Mouse (Mus musculus) kidney, adult 9 months (tissue): Measurements from ENCODE around the gene Fzd2.
"Not testable (repeated sequence)": the region's sequence is repeated elsewhere in the genome, so short reads cannot be mapped to it uniquely, and the experiment has no call there.

ENCODE experiments used
- DNase-seq: peaks from one replicate; pipeline ENCODE4 v3.0.0; 2022

The Fzd2 gene

DNA sequence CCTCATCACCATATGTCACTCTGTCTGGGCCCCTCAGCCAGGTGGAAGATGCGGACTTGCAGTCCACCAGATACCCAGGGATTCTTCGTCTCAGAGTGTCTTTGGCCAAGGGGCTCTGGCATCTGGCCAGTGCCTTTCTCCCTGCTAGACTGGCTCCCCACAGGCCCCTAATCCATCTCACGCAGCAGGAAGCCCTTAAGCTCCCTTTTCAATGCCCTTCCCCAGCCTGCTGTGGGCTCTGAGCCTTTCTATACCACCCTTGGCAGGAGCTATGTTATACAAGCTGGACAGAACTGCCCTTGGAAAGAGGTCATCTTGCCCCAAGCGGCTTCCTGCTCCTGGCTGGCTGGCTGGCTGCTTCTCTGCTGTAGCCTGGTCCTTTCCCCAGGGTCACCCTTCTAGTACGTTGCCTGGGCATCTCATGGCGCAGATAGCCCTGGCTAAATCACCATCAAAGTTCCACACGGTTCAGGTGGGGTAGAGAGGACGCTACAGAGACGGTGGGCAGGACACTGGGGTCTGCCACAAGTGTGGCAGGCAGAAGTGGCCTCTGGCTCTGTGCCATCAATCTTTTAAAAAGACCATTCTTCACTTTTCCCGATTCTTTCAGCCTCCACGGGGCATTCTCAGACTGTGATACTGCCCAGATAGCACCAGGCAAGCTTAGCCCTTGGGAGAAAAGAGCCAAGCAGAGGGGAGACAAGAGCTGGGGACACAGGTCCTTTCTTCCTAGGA is 22.7 kb upstream of the Fzd2 start:
- no peak for DNase-seq

DNA sequence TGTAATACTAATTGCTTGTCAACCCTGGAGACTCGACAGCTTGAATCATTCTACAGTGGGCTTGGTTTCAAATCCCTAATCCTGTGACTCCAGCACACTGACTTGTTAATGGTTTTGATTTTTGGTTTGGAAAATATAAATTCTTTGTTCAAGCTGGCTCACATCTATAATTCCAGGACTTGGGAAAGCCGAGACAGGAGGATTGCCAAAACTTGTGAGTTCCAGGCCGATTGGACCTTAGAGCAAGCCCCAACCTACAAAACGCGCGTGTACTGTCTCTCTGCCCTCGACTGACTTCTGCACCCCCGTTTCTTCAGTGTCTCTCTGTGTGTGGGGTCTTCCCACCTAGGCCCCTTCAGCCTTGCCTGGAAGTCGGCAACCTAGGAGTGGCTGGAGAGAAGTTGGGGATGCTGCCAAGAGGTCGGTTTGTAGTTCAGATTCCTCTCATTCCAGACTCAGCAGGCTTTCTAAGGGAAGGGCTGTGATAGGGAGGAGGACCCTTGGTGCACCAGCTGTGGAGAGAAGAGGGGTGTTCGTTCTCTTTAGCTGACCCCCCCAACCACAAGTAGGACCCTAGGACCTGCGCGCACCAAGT is 22.1 kb upstream of the Fzd2 start:
- DNase-seq = peak; percentile 38

DNA sequence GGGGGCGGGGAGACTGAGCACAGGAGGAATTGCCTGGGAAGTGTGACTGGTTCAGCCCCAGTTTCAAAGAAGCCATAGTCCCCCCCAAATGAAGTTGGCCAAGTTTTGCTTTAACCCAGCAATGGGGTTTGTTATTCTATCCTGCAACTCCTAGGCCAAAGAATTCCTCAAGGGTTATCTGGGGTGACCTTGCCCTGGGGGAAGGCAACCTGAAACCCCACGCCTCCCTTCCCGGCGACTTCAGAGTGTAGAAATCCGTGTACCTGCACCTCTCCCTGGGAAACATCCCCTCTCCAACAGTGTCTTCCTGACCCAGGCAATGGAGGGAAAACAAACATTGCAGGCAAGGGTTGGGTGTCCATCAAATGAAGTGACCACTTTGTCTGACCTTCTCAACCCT is 21.5 kb upstream of the Fzd2 start:
- DNase-seq = no peak

DNA sequence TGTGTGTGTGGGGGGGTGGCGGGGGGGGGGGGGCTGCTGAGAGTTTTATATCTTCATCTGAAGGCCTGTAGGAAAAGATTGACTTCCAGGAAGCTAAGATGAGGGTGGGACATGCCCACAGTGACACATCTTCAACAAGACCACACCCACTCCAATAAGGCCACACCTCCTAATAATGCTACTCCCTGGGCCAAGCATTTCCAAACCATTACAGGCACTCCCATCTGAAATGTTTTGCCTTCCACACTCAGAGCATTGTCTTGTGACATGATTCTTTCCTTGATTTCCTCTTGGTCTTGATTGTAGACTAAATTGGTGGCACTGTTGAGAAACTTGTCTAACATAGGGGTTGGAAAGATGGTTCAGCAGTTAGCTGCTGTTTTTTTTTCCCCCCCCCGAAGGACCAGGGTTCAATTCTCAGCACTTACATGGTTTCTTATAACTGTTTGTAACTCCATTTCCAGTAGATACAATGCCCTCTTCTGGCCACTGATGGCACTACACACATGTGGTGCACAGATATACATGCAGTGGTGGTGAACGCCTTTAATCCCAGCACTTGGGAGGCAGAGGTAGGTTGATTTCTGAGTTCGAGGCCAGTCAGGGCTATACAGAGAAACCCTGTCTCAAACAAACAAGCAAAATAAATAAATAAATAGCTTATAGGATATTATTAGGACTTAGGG is 17.6 kb upstream of the Fzd2 start:
- no peak for DNase-seq

DNA sequence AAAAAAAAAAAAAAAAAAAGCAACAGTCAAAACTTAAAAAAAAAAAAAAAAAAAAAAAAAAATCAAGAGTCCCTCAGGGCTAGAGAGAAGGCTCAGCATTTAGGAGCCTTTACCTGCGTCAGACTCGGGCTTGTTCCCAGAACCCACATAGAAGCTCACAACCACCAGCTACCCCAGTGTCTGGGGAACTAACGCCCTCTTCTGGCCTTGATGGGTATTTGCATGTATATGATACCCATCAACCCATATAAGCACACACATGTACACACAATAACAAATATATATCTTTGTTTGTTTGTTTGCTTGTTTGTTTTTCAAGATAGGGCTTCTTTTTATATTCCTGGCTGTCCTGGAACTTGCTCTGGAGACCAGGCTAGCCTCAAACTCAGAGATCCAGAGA is 16.6 kb upstream of the Fzd2 start:
- no peak for DNase-seq

DNA sequence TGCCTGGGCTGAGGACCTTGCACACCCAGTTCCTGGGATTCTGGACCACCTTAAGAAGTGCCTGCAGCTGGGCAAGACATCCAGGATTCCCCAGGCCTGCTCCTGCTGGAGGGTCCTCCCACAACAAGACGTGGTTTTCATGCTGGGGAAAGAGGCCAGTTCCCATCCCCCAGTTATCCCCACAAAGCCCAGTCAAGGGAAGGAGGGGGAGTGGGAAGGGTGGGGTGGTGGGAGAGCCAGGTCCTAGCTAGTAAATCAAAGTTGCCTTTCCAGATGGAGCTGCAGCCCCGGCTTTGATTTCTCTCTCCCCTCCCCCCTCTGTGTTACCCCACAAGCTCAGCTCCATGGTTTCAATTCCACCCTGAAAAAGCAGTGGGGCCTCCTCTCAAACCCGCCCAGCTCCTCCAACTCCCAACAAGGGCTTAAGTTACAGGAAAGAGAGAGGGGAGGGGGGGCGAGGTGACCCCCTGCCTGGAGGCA is 8.8 kb upstream of the Fzd2 start:
- no peak for DNase-seq

DNA sequence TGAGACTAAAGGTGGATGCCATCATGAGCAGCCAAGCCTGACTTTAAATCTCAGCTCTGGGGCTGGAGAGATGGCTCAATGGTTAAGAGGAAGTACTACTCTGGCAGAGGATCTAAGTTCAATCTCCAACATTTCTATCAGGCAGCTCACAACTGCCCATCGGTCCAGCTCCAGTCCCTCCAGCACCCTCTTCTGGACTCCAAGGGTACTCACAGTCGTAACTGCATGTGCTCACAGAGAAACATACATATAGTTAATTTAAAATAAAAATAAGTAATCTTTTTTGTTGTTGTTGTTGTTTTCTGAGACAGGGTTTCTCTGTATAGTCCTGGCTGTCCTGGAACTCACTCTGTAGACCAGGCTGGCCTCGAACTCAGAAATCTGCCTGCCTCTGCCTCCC is 4.3 kb upstream of the Fzd2 start:
- DNase-seq = no peak

DNA sequence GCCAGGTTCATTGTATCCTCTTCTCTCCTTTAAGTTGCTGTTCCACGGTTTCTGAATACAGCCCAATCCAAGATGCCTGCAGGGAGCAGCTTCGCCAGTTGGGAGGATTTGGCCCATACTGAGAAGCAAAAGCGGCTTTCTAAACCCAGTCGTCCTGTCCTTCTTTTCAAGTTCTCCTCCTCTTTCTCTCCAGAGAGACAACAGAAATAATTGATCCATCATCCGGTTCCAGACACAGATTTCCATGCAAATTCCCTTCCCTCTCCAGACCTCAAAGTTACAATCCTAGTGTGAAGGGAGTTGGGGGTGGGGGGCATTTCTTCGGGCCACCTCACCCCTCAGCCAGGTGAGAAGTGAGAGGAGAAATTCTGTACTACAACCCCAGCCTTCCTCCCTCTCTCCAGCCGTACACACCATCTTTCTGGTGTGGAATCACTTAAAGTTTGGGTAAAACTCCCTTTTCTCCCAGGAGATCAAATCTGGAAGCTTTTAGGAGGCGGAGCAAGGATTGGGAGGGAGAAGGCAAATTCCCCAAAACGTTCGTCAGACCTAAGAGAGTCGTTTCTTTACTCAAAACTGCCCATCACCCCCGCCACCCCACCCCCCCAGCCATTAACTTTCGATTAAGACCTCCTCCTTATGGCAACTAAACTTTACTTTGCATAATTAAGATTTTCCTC is 1.2 kb upstream of the Fzd2 start:
- DNase-seq = no peak

DNA sequence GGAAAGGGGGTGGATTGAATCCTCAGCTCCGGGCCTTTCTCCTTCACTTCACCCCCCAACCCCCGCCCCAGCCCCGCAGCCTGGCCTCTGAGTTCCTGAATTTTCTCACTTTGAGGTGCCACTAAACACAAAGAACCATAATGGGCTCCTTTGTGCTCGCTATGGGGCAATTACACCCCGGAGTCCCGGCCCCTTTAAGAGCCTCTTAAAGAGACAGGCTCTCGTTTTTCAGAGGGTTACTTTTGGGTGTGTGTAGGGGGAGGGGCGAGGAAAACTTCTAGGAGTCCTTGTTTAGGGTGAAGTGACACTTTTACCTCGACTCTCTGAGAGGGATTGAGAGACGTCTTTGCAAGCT is 723 bp upstream of the Fzd2 start:
- peak; percentile 66 for DNase-seq

DNA sequence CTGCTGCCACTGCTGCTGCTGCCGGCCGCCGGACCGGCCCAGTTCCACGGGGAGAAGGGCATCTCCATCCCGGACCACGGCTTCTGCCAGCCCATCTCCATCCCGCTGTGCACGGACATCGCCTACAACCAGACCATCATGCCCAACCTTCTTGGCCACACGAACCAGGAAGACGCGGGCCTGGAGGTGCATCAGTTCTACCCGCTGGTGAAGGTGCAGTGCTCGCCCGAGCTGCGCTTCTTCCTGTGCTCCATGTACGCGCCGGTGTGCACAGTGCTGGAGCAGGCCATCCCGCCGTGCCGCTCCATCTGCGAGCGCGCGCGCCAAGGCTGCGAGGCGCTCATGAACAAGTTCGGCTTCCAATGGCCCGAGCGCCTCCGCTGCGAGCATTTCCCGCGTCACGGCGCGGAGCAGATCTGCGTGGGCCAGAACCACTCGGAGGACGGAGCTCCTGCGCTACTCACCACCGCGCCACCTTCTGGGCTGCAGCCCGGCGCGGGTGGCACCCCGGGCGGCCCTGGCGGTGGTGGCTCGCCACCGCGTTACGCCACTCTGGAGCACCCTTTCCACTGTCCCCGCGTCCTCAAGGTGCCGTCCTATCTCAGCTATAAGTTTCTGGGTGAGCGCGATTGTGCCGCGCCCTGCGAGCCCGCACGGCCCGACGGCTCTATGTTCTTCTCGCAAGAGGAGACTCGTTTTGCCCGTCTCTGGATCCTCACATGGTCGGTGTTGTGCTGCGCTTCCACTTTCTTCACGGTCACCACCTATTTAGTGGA is 769 bp downstream of the Fzd2 start:
- DNase-seq = peak; percentile 24

DNA sequence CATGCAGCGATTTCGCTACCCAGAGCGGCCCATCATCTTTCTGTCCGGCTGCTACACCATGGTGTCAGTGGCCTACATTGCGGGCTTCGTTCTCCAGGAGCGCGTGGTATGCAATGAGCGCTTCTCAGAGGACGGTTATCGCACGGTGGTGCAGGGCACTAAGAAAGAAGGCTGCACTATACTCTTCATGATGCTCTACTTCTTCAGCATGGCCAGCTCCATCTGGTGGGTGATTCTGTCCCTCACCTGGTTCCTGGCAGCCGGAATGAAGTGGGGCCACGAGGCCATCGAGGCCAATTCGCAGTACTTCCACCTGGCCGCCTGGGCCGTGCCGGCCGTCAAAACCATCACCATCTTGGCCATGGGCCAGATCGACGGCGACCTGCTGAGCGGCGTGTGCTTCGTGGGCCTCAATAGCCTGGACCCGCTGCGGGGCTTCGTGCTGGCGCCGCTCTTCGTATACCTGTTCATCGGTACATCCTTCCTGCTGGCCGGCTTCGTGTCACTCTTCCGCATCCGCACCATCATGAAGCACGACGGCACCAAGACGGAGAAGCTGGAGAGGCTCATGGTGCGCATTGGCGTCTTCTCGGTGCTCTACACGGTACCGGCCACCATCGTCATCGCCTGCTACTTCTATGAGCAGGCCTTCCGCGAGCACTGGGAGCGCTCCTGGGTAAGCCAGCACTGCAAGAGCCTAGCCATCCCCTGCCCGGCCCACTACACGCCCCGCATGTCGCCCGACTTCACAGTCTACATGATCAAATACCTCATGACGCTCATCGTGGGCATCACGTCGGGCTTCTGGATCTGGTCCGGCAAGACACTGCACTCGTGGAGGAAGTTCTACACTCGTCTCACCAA is 1.6 kb downstream of the Fzd2 start:
- DNase-seq = peak; percentile 4

DNA sequence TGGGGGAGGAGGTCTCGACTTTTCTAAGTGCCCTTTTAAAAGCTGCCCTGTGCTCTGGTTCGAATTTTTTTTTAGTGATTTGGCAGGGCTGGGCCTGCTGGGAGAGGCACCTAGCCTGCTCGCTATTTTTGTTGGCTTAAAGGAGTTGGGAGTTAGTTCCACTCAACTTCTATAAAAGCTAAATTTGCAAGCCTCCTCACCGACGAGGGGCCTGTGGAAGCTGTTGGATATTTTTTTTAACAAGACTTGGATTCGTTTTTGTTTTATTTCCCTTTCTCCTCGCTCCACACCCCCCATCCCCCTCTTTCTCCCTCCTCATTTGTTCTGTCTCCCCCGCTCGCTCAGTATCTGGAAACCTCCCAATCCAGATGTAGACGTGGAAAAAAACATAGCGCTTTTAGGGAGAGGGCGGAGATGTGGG is 2.6 kb downstream of the Fzd2 start:
- DNase-seq = no peak

DNA sequence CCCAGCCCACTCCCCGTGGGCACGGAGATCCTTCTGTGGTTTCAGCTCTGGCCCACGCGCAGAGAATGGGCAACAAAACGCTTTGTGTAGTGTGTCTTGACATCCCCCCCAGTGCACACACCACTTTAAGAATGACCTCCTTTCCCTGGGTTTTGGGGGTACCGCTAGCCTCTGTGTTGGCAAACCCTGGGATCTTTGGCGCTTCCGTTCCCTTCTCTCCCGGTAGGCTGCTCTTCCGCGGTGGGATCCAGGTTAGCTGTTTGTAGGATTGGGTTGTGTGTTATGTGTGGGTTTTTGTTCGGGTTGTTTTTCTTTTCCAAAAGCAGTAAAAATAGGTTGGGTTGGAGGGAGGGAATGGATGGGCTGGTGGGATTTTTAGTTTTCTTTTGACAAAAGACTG is 3.0 kb downstream of the Fzd2 start:
- not testable (repeated sequence) for DNase-seq

DNA sequence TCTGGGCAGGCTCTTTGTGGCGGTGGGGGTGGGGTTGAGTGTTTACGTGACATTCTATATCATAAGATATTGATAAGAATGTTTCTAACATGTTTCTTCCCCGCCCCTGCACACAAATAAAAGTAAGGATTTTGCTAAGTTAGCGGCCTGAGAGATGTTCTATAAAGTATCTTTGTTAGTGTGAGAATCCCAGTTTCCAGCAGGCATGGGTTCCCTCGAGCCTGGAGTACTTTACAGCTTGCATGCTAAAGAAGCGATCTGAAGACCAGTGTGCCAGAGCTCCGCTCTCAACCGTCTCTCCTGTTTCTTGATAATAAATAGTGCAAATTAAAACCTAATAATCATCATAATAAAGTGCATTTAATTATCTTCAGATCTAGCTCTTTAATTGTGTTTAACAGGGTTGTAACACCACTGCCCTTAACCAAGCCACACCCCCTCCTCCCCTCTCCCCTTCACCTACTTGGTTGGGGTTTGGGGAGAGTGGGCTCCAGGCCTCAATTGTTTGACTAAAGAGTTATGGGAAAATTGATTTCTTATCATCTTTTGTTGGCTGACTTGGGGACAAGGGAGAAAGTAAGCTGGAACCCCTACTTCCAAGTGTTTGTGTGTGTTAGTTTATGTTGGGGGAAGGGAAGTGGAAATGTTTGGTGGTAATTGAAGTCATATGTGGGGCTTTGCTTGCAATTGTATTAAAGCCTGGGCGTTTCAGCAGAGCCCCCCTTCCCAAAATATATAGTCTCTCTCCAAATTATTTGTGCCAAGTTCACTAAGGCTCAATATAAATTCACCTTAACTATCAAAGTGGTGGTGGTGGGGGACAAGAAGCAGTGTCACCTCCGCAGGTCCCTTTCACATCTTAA is 3.7 kb downstream of the Fzd2 start:
- no peak for DNase-seq

DNA sequence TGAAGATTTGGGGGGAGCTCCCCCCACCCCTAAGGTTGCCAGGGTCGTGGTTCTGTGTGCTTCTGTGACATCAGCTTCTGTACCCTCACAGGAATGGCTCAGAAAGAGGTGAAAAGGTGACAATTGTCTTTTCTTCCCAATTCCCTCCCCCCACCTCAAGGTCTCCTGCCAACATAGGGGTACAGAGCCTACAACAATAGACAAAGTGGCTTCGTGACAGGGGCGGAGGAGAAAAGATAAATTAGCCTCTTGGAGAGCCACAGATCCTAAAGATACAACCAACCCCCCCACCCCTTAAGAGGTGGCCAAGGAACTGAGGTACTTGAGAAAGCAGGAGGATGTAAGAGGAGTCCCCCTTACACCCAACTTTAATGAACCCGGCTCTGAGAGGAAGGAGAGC is 4.5 kb downstream of the Fzd2 start:
- DNase-seq = no peak

DNA sequence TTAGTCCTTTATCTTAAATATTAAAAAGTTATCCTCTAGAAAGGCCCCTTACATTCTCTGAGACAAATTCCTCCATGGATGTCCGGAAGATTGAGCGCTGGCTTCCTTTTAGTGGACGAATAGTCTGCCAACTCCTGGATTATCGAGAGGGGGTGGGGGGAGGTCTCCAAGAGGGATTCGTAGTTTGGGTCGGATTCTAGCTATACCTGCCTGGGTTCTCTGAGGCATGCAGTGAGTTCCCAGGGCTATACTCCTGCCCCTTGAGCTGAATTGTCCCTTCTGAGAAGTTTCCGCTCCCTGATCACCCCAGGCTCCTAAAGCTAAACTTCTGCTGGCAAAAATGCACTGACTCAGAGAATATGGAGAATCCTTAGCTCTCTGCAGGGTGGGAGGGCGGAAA is 5.3 kb downstream of the Fzd2 start:
- DNase-seq = no peak

DNA sequence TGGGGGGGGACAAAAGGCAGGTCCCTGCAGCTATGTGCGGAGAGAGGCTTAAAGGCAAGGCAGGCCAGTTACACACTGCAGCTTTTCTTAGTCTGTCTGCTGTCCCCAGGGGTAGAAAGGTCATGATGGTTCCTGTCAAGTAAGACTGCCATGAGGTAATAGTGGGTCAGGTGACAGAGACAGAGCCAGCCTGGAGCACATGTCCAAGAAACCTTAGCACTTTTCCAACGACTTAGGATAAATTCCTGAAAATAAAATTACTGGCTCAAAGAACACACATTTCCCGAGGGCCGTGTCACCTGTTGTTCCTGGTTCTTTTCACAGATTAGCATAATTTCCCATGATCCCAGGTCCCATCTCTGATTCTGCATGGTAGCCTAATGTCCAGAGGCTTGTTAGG is 6.1 kb downstream of the Fzd2 start:
- no peak for DNase-seq

DNA sequence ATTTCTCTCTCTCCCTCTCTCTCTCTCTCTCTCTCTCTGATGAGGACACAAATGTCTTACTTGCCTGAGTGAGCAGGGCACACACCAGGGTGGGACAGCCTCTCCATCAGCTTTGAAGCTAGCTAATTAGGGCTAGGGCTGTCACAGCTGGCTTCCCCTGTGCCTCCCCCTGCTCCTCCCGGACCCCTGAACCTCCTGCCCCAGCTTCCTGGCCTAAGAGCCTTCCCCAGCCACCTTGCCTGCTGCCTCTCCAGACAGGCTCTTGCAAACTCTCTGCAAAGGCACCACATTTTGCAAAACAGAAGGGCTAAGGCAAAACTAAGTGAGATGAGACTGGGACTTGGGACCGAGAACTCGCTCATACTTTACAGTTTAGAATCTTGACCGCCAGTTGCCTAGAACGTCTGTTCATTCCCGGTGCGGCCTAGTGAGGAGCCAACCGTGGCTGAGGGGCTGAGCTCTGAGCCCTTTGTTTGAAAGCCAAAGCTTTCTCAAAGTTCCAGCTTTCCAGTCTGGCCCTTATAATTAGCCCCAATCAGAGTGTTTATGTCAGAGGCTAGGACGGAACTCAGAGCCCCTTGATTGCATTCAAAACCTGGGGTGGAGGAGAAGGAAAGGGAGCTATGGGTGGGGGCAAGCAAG is 6.6 kb downstream of the Fzd2 start:
- DNase-seq = no peak

DNA sequence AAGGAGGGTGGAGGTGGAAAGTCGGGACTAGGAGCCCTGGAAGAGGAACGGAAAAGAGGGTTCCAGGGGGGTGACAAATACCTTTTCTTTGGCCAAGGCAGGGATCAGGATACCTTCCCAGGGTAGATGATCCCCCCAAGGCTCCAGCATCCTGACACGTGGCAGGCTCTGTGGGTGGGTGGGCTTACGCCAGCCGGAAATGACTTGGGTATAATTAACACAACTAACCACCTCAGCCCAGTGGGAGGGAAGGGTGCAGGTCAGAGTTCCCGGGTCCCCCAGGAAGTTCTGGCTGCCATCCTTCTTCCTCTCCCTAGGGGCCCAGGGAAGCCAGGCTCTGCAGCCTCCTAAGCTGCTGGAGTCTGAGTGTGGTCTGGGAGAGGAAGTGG is 7.1 kb downstream of the Fzd2 start:
- no peak for DNase-seq

DNA sequence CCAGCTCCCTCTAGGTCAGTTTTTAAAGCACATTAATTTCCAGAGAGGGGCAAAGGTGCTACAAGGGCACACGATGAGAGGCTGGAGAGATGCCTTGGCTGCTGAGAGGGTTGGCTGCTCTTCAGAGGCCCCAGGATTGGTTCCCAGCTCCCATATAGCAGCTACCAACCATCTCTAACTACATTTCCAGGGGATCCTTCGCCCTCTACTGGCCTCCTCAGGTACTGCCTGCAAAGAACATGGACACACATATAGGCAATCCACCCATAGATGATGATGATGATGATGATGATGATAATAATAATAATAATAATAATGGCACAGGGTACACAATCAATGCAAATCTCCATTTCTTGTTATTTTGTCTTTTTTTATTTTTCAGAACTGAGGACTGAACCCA is 15.3 kb downstream of the Fzd2 start:
- DNase-seq = no peak
